Mouse (Mus musculus): Measurements from ENCODE around the gene Bpifc. TPM values are rescaled to one million over a fixed set of nuclear protein-coding genes. Genes with fewer than 3 reads are reported as not detected.

Bpifc gene
- polyA plus RNA-seq, 1 experiment: not detected

- H3K36me3 ChIP-seq (ENCODE audit: control insufficient read depth, insufficient read depth): peaks cover 17% of the 10 kb centered on the region
- TF ChIP-seq CEBPB (IDR thresholded peaks at IDR 0.05; ENCODE audit: low read depth) (no peak), FOSL1 (IDR thresholded peaks at IDR 0.05; ENCODE audit: insufficient read depth, low read length, poor library complexity, severe bottlenecking) (no peak), MYOD1 (IDR thresholded peaks at IDR 0.05; ENCODE audit: control insufficient read depth, insufficient read length, low read depth) (no peak)
- H3K4me3 ChIP-seq (ENCODE audit: insufficient read depth, poor library complexity, severe bottlenecking): no peak overlapping the region
- H3K79me3 ChIP-seq (ENCODE audit: low read depth): no peaks in the 10 kb centered on the region
- H3ac ChIP-seq (ENCODE audit: control insufficient read depth, insufficient read length, low read depth): no peak overlapping the region
- H3K27me3 ChIP-seq (ENCODE audit: control insufficient read depth, insufficient read depth, insufficient read length): no peaks in the 10 kb centered on the region
- H3K79me2 ChIP-seq (ENCODE audit: control insufficient read depth, insufficient read depth): no peaks in the 10 kb centered on the region
Measured at GRCm38 (mm10) chr10:86050522-86050921, 38.8 kb upstream of the Bpifc start.

DNA sequence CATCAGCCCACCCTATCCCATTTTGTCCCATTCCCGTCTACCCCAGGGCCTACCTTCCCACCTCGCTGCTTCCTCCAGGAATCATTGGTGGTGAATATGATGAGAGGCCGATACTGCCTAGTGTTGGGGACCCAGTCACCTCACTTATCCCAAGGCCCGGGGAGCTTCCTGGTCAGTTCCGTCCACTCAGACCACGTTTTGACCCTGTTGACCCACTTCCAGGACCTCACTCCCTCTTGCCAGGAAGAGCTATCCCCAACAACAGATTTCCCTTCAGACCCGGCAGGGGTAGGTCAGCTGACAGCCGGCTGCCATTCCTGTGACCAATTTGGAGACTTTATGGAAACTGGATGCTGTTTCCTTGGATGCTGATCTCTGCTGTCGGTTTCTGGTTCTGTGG, 36.1 kb upstream of the Bpifc start:
- no peak overlapping the region for H3ac ChIP-seq (ENCODE audit: control insufficient read depth, insufficient read length, low read depth)
- peaks cover 24% of the 10 kb centered on the region for H3K36me3 ChIP-seq (ENCODE audit: control insufficient read depth, insufficient read depth)
- no peaks in the 10 kb centered on the region for H3K79me3 ChIP-seq (ENCODE audit: low read depth)
- no peak for TF ChIP-seq MYOD1 (IDR thresholded peaks at IDR 0.05; ENCODE audit: control insufficient read depth, insufficient read length, low read depth)
- no peak for TF ChIP-seq MYOG (IDR thresholded peaks at IDR 0.05; ENCODE audit: control insufficient read depth, extremely low read depth, insufficient read length)
- TF ChIP-seq FOSL1 (IDR thresholded peaks at IDR 0.05; ENCODE audit: insufficient read depth, low read length, poor library complexity, severe bottlenecking): no peak
- no peak for TF ChIP-seq CTCF (IDR thresholded peaks at IDR 0.05; ENCODE audit: control insufficient read depth, insufficient read depth, insufficient read length)
- no peak for TF ChIP-seq USF1 (IDR thresholded peaks at IDR 0.05; ENCODE audit: low read depth)
- no peak for TF ChIP-seq MAX (IDR thresholded peaks at IDR 0.05)
- TF ChIP-seq CEBPB (IDR thresholded peaks at IDR 0.05; ENCODE audit: low read depth): no peak
- H3K27me3 ChIP-seq (ENCODE audit: control insufficient read depth, insufficient read depth, insufficient read length): no peaks in the 10 kb centered on the region
- H3K4me3 ChIP-seq (ENCODE audit: insufficient read depth, poor library complexity, severe bottlenecking): no peak overlapping the region
- no peaks in the 10 kb centered on the region for H3K79me2 ChIP-seq (ENCODE audit: control insufficient read depth, insufficient read depth)

DNA sequence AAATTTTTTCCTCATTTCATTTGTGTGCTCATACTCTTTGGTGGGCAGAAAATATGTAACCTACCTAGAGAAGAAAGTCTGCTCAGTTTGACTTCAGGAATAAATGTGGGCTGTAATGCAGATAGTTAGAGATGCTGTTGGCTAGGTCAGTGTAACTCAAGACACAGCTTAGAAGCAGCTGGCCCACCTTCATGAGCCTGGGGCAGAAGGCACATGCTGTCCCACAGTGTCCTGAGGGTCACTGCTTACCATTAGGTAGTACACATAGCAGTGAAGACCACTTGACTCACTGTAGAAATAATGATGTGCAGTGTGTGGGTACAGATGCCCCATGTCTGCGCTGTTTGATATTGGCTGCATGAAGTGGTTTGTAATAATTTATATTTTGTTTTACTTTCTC, 34.7 kb upstream of the Bpifc start:
- Histone ChIP-seq H3K79me3 (ENCODE audit: low read depth) (no peaks in the 10 kb centered on the region), H3K27me3 (ENCODE audit: control insufficient read depth, insufficient read depth, insufficient read length) (no peaks in the 10 kb centered on the region), H3K36me3 (ENCODE audit: control insufficient read depth, insufficient read depth) (peaks cover 24% of the 10 kb centered on the region), H3K79me2 (ENCODE audit: control insufficient read depth, insufficient read depth) (no peaks in the 10 kb centered on the region), H3ac (ENCODE audit: control insufficient read depth, insufficient read length, low read depth) (no peak overlapping the region), H3K4me3 (ENCODE audit: insufficient read depth, poor library complexity, severe bottlenecking) (no peak overlapping the region)
- TF ChIP-seq MYOG (IDR thresholded peaks at IDR 0.05; ENCODE audit: control insufficient read depth, extremely low read depth, insufficient read length) (no peak), USF1 (IDR thresholded peaks at IDR 0.05; ENCODE audit: low read depth) (no peak), MAX (IDR thresholded peaks at IDR 0.05) (no peak), MYOD1 (IDR thresholded peaks at IDR 0.05; ENCODE audit: control insufficient read depth, insufficient read length, low read depth) (no peak), CEBPB (IDR thresholded peaks at IDR 0.05; ENCODE audit: low read depth) (no peak), CTCF (IDR thresholded peaks at IDR 0.05; ENCODE audit: control insufficient read depth, insufficient read depth, insufficient read length) (no peak), FOSL1 (IDR thresholded peaks at IDR 0.05; ENCODE audit: insufficient read depth, low read length, poor library complexity, severe bottlenecking) (no peak)

DNA sequence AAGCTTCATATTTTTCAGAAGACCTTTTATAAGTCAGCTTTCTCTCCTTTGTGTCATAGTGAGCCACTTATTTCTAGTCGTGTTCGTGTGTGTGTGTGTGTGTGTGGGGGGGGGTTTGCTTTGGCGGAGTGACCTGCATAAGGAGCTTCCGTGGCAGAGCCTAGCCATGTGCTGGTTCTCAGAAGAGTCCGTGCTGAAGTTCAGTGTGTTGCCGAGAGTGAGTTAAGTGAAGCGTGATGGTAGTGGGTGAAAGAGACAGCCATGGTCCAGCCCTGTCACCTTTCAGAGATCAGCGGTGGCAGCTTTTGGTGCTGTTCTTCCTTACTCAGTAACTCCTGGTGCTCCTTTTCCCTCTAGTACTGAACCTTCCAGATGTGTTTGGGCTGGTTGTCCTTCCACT, 32.4 kb upstream of the Bpifc start:
- H3K27me3 ChIP-seq (ENCODE audit: control insufficient read depth, insufficient read depth, insufficient read length): no peaks in the 10 kb centered on the region
- no peaks in the 10 kb centered on the region for H3K79me2 ChIP-seq (ENCODE audit: control insufficient read depth, insufficient read depth)
- peaks cover 19% of the 10 kb centered on the region for H3K36me3 ChIP-seq (ENCODE audit: control insufficient read depth, insufficient read depth)
- no peaks in the 10 kb centered on the region for H3K79me3 ChIP-seq (ENCODE audit: low read depth)
- no peak overlapping the region for H3ac ChIP-seq (ENCODE audit: control insufficient read depth, insufficient read length, low read depth)
- H3K4me3 ChIP-seq (ENCODE audit: insufficient read depth, poor library complexity, severe bottlenecking): no peak overlapping the region
- no peak for TF ChIP-seq FOSL1 (IDR thresholded peaks at IDR 0.05; ENCODE audit: insufficient read depth, low read length, poor library complexity, severe bottlenecking)
- no peak for TF ChIP-seq MAX (IDR thresholded peaks at IDR 0.05)
- no peak for TF ChIP-seq MYOD1 (IDR thresholded peaks at IDR 0.05; ENCODE audit: control insufficient read depth, insufficient read length, low read depth)
- no peak for TF ChIP-seq CTCF (IDR thresholded peaks at IDR 0.05; ENCODE audit: control insufficient read depth, insufficient read depth, insufficient read length)
- no peak for TF ChIP-seq MYOG (IDR thresholded peaks at IDR 0.05; ENCODE audit: control insufficient read depth, extremely low read depth, insufficient read length)
- no peak for TF ChIP-seq USF1 (IDR thresholded peaks at IDR 0.05; ENCODE audit: low read depth)
- TF ChIP-seq CEBPB (IDR thresholded peaks at IDR 0.05; ENCODE audit: low read depth): no peak

- TF ChIP-seq MAX (IDR thresholded peaks at IDR 0.05): no peak
- no peak for TF ChIP-seq USF1 (IDR thresholded peaks at IDR 0.05; ENCODE audit: low read depth)
- no peak for TF ChIP-seq FOSL1 (IDR thresholded peaks at IDR 0.05; ENCODE audit: insufficient read depth, low read length, poor library complexity, severe bottlenecking)
- no peak for TF ChIP-seq CTCF (IDR thresholded peaks at IDR 0.05; ENCODE audit: control insufficient read depth, insufficient read depth, insufficient read length)
- no peak for TF ChIP-seq MYOG (IDR thresholded peaks at IDR 0.05; ENCODE audit: control insufficient read depth, extremely low read depth, insufficient read length)
- no peak for TF ChIP-seq MYOD1 (IDR thresholded peaks at IDR 0.05; ENCODE audit: control insufficient read depth, insufficient read length, low read depth)
- no peak for TF ChIP-seq CEBPB (IDR thresholded peaks at IDR 0.05; ENCODE audit: low read depth)
- no peak overlapping the region for H3K4me3 ChIP-seq (ENCODE audit: insufficient read depth, poor library complexity, severe bottlenecking)
Measured at GRCm38 (mm10) chr10:86043651-86044050, 32.0 kb upstream of the Bpifc start.

More at GRCm38 (mm10) chr10:86043651-86044050, 32.0 kb upstream of the Bpifc start:
- peaks cover 19% of the 10 kb centered on the region for H3K36me3 ChIP-seq (ENCODE audit: control insufficient read depth, insufficient read depth)
- no peaks in the 10 kb centered on the region for H3K79me2 ChIP-seq (ENCODE audit: control insufficient read depth, insufficient read depth)
- no peaks in the 10 kb centered on the region for H3K79me3 ChIP-seq (ENCODE audit: low read depth)
- H3K27me3 ChIP-seq (ENCODE audit: control insufficient read depth, insufficient read depth, insufficient read length): no peaks in the 10 kb centered on the region
- H3ac ChIP-seq (ENCODE audit: control insufficient read depth, insufficient read length, low read depth): no peak overlapping the region

Data from C2C12 (cell line).